Mouse (Mus musculus): ENCODE measurements around the gene Gm6268. TPM values are rescaled to one million over a fixed set of nuclear protein-coding genes. Genes with fewer than 3 reads are reported as not detected.

Gm6268 gene
- polyA plus RNA-seq (2015; fragmentation: Illumina TruSeq; extraction: RNeasy Lipid Tissue Mini Kit (QIAGEN cat#74804); ENCODE audit: insufficient read depth, low replicate concordance) = not detected

DNA sequence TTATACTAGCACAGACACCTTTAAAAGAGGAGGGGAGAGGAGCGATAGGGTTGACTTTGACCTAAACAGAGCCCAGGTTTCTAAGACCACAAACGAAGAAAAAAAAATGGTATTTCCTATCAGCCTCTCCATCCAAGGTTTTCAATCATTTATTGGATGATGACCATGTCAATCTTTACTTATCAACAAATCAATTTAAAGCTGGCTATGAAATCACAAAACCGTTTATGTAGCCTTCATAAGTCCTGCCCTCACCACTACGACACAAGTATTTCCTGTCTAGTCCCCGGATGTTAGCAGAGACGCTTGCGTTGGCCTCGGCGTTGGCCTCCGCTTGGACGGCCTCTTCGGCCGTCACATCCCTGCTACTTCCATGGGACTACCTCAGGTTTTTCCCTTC lies at the start of gene Gm6268:
Gm6268 (plus strand) TSS at position 301 of the 400 bp plus-strand sequence.

Other genes with a start within 250 kb of the Gm6268 start
- 0.15 TPM for gene Zcchc12, start 205.4 kb upstream of the Gm6268 start, polyA plus RNA-seq (2015; fragmentation: Illumina TruSeq; extraction: RNeasy Lipid Tissue Mini Kit (QIAGEN cat#74804); ENCODE audit: insufficient read depth, low replicate concordance)
- gene Lonrf3, start 72.9 kb upstream of the Gm6268 start, polyA plus RNA-seq (2015; fragmentation: Illumina TruSeq; extraction: RNeasy Lipid Tissue Mini Kit (QIAGEN cat#74804); ENCODE audit: insufficient read depth, low replicate concordance) = 0.50 TPM
- not detected for gene Gm14569, start 90.5 kb downstream of the Gm6268 start, polyA plus RNA-seq (2015; fragmentation: Illumina TruSeq; extraction: RNeasy Lipid Tissue Mini Kit (QIAGEN cat#74804); ENCODE audit: insufficient read depth, low replicate concordance)
- gene Pgrmc1, start 196.9 kb downstream of the Gm6268 start, polyA plus RNA-seq (2015; fragmentation: Illumina TruSeq; extraction: RNeasy Lipid Tissue Mini Kit (QIAGEN cat#74804); ENCODE audit: insufficient read depth, low replicate concordance) = 81.9 TPM
- 5.3 TPM for gene Akap17b, start 244.1 kb downstream of the Gm6268 start, polyA plus RNA-seq (2015; fragmentation: Illumina TruSeq; extraction: RNeasy Lipid Tissue Mini Kit (QIAGEN cat#74804); ENCODE audit: insufficient read depth, low replicate concordance)